Mouse (Mus musculus) heart, embryonic 16.5 days (tissue): ENCODE measurements around the gene Mr1. TPM values are rescaled to one million over a fixed set of nuclear protein-coding genes. Genes with fewer than 3 reads are reported as not detected.

Experiments used
- ATAC-seq: fragments of 200-750 bp; cut with Nextera tagmentation; replicated peaks from 2 replicates; pipeline ENCODE4 v1.8.0; 2017; ENCODE audit warnings: moderate number of reproducible peaks; ENCODE audit not compliant: insufficient read depth, low FRiP score; ENCODE audit errors: extremely low read depth
- H3K27ac ChIP-seq: fragments of 300-500 bp; sonication (generic); 2 replicates; pipeline ENCODE4 v1.5.1; 2014; ENCODE audit warnings: mild to moderate bottlenecking, low read length, control low read depth, moderate library complexity
- H3K27me3 ChIP-seq: fragments of 300-500 bp; sonication (generic); 2 replicates; pipeline ENCODE4 v1.6.1; 2014; ENCODE audit warnings: low read length, mixed read lengths; ENCODE audit not compliant: control insufficient read depth, insufficient read depth
- H3K36me3 ChIP-seq: fragments of 300-500 bp; sonication (generic); 2 replicates; pipeline ENCODE4 v1.6.1; 2014; ENCODE audit not compliant: control insufficient read depth, insufficient read depth
- H3K4me1 ChIP-seq: fragments of 300-500 bp; sonication (generic); 2 replicates; pipeline ENCODE4 v1.6.1; 2014; ENCODE audit warnings: low read length, mixed read lengths; ENCODE audit not compliant: control insufficient read depth, insufficient read depth
- H3K4me2 ChIP-seq: fragments of 300-500 bp; sonication (generic); 2 replicates; pipeline ENCODE4 v1.6.1; 2014; ENCODE audit warnings: low read depth, mild to moderate bottlenecking, control low read depth, low read length
- H3K4me3 ChIP-seq: fragments of 300-500 bp; sonication (generic); 2 replicates; pipeline ENCODE4 v1.5.1; 2014; ENCODE audit warnings: mild to moderate bottlenecking, control low read depth, low read length
- H3K9ac ChIP-seq: fragments of 300-500 bp; sonication (generic); 2 replicates; pipeline ENCODE4 v1.6.1; 2014; ENCODE audit warnings: low read length, control low read depth
- H3K9me3 ChIP-seq: fragments of 300-500 bp; sonication (generic); replicated peaks from 2 replicates; pipeline ENCODE4 v1.6.1; 2016; ENCODE audit warnings: low read length; ENCODE audit not compliant: control insufficient read depth
- WGBS: fragments of 180-500 bp; shearing (Covaris S2); extraction: QIAGEN DNeasy Blood & Tissue Kit; methylation state at CpG from one replicate; pipeline ENCODE4 v1.1.7; 2014; 5-methylcytosine and 5-hydroxymethylcytosine counted together
- polyA plus RNA-seq: library from polyadenylated mRNA; unstranded; fragments of >200 nt; fragmentation: Nextera tagmentation; extraction: Ambion mirVana; gene quantifications from 2 replicates; pipeline ENCODE4 v1.2.1, GENCODE M21; 2015

The Mr1 gene
- polyA plus RNA-seq, 1 experiment from 2014 or later = 10.4 TPM

DNA sequence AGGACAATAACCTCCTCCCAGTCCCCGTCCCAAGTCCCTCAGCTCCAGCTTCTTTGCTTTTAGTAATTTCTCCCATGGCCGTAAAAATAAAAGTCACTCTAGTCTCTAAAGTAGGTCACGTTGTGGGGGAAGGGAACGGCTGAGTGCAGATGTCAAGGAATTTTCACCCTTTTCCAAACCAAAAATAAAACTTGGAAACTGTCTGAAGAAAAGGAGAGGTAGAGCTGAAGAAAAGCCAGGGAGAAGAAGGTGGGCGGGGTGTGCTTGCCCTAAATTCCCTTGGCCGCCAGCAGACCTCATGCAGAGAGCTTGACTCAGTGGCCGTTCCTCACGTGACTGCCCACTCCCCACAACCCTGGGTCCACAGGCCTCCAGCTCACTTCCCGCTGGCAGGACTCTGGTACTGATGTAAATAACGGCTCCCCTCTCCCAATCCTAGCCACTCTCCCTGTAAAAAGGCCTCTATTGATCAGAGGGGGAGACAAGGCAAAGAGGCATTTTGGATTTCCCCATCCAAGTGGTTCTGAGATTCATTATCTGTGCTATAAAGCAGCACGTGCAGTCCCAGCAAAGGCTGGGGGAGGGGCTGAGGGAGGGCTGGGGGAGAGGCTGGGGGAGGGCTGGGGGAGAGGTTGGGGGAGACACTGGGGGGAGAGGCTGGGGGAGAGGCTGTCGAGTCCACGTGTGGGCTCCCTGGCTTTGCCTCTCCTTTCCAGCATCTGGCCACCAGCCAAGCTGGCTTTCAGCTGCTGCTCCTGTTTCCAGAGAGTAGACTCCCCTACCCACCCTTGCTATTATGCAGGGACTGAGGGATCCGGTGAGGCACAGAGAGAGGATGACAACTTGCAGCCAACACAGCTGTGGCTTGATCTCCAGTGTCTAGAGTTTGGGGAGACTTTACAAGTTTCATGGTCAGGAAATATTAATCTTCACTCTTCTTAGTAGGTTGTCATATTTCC, 54.5 kb downstream of the Mr1 start:
- Histone ChIP-seq H3K4me3 (no peak overlapping the region), H3K9ac (no peak overlapping the region; the same call in 1 of the 2 replicates), H3K4me1 (peaks cover 65% of the 10 kb centered on the region), H3K4me2 (peak overlapping the region; percentile 23; the same call in 1 of the 2 replicates), H3K27ac (peak overlapping the region; percentile 90), H3K36me3 (no peaks in the 10 kb centered on the region), H3K9me3 (no peaks in the 10 kb centered on the region), H3K27me3 (no peaks in the 10 kb centered on the region)
- WGBS = 27% methylated on average over 13 of the region's 14 CpGs
- ATAC-seq = peak; percentile 60

- no peaks in the 10 kb centered on the region for H3K27me3 ChIP-seq
- H3K4me2 ChIP-seq = no peak overlapping the region
- H3K4me3 ChIP-seq = no peak overlapping the region
- no peak for ATAC-seq
- peaks cover 66% of the 10 kb centered on the region for H3K4me1 ChIP-seq
- H3K9me3 ChIP-seq = no peaks in the 10 kb centered on the region
- 69% methylated on average over 7 of the region's 7 CpGs for WGBS
- no peaks in the 10 kb centered on the region for H3K36me3 ChIP-seq
- H3K9ac ChIP-seq = no peak overlapping the region
- H3K27ac ChIP-seq = peak overlapping the region; percentile 90
These were observed 55.2 kb downstream of the Mr1 start for GRCm38 (mm10) chr1:155091374-155091841.

GRCm38 (mm10) chr1:155090736-155091135, 55.9 kb downstream of the Mr1 start:
- no peak overlapping the region for H3K4me3 ChIP-seq
- H3K4me1 ChIP-seq = peaks cover 69% of the 10 kb centered on the region
- H3K9me3 ChIP-seq = no peaks in the 10 kb centered on the region
- no peak overlapping the region for H3K9ac ChIP-seq
- no peaks in the 10 kb centered on the region for H3K36me3 ChIP-seq
- 90% methylated on average over 1 of the region's 1 CpGs for WGBS
- H3K27ac ChIP-seq = no peak overlapping the region
- H3K27me3 ChIP-seq = no peaks in the 10 kb centered on the region
- no peak for ATAC-seq
- H3K4me2 ChIP-seq = no peak overlapping the region

GRCm38 (mm10) chr1:155090327-155090726, 56.3 kb downstream of the Mr1 start:
- peaks cover 70% of the 10 kb centered on the region for H3K4me1 ChIP-seq
- WGBS = 86% methylated on average over 7 of the region's 7 CpGs
- no peaks in the 10 kb centered on the region for H3K27me3 ChIP-seq
- no peak overlapping the region for H3K4me2 ChIP-seq
- H3K9me3 ChIP-seq = no peaks in the 10 kb centered on the region
- H3K9ac ChIP-seq = no peak overlapping the region
- no peak for ATAC-seq
- no peak overlapping the region for H3K27ac ChIP-seq
- H3K36me3 ChIP-seq = no peaks in the 10 kb centered on the region
- H3K4me3 ChIP-seq = no peak overlapping the region

DNA sequence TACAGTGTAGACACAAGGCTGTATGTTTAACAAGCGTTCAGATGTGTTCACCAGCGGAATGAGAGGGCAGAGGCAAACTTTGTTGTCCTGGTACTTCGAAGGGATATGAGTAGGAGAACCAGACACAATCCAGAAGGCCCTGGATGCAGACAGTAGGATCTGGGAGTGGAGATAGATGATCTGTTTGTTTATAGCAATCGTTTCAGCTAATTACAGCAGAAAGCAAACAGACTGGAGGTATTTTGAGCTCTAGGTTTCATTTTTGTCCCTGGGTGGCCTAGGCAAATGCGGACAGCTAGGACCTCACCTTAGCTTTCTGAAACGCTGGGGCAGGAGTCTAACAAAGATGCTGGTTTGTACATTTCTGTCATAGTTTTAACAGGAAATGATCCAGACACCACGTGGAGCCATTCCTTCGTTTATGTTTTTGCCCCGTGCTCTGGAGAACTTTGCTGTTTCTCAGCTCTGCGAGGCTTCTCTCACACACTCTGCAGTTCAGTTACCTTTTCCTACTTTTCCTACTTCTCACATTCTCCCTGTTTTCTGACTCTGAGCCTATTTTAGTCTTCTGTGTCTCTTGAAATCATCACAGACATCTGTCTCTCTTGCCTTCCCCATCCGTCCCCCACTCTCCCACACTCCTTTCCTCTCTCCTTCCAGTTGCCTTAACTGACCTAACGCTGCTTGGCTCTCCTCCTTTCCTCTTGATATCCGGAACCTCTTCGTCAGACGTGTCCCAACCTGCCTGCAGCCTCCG, 57.6 kb downstream of the Mr1 start:
- Histone ChIP-seq H3K9me3 (no peaks in the 10 kb centered on the region), H3K4me3 (no peak overlapping the region), H3K4me2 (no peak overlapping the region), H3K36me3 (no peaks in the 10 kb centered on the region), H3K27me3 (no peaks in the 10 kb centered on the region), H3K9ac (no peak overlapping the region), H3K27ac (no peak overlapping the region), H3K4me1 (peaks cover 72% of the 10 kb centered on the region)
- no peak for ATAC-seq
- 43% methylated on average over 16 of the region's 16 CpGs for WGBS

- Histone ChIP-seq H3K27me3 (no peaks in the 10 kb centered on the region), H3K36me3 (no peaks in the 10 kb centered on the region), H3K4me2 (no peak overlapping the region), H3K4me3 (no peak overlapping the region), H3K9me3 (no peaks in the 10 kb centered on the region), H3K9ac (no peak overlapping the region), H3K27ac (no peak overlapping the region), H3K4me1 (peaks cover 66% of the 10 kb centered on the region)
- WGBS = 83% methylated on average over 4 of the region's 4 CpGs
- ATAC-seq = no peak
These were observed 58.6 kb downstream of the Mr1 start for GRCm38 (mm10) chr1:155088046-155088445.

- H3K27me3 ChIP-seq = no peaks in the 10 kb centered on the region
- H3K27ac ChIP-seq = peak overlapping the region; percentile 47; the same call in 1 of the 2 replicates
- H3K4me1 ChIP-seq = peaks cover 62% of the 10 kb centered on the region
- no peak overlapping the region for H3K4me3 ChIP-seq
- H3K9ac ChIP-seq = peak overlapping the region; percentile 26; the same call in 1 of the 2 replicates
- H3K36me3 ChIP-seq = no peaks in the 10 kb centered on the region
- no peak overlapping the region for H3K4me2 ChIP-seq
- ATAC-seq = no peak
- H3K9me3 ChIP-seq = no peaks in the 10 kb centered on the region
- whole genome bisulfite sequencing = 12% methylated on average over 4 of the region's 4 CpGs
These were observed 59.7 kb downstream of the Mr1 start for GRCm38 (mm10) chr1:155086893-155087292.

DNA sequence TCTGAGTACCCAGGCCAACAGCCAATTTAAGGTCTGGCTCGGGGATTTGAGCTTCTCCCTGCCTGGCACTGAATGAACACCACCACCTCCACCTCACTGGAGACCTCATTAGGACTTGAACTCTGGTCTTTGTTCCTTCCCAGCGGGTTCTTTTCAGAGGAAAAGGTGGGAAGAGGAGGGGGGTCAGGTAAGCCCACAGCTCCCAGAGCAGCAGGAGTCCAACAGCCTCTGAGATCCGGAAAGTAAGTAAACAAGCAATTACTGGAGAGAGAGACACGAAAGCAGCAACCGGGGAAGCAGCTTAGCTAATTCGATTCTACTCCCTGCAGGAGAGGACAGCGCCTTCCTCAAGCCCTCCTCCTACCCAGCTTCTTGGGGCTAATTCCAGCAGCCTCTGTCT, 60.2 kb downstream of the Mr1 start:
- H3K4me1 ChIP-seq = peaks cover 57% of the 10 kb centered on the region
- ATAC-seq = no peak
- no peak overlapping the region for H3K4me3 ChIP-seq
- no peaks in the 10 kb centered on the region for H3K9me3 ChIP-seq
- peak overlapping the region; percentile 30; the same call in 1 of the 2 replicates for H3K9ac ChIP-seq
- H3K27ac ChIP-seq = peak overlapping the region; percentile 47; the same call in 1 of the 2 replicates
- WGBS = 41% methylated on average over 7 of the region's 7 CpGs
- H3K27me3 ChIP-seq = no peaks in the 10 kb centered on the region
- no peaks in the 10 kb centered on the region for H3K36me3 ChIP-seq
- H3K4me2 ChIP-seq = no peak overlapping the region
